Mouse (Mus musculus): ENCODE data around the gene Madd.

Madd gene

GRCm38 (mm10) chr2:91101124-91101740, 82.4 kb downstream of the Madd start:
- DNase-seq (ENCODE audit: extremely low read depth, insufficient read length, low spot score): peak; percentile 42

- DNase-seq (ENCODE audit: extremely low read depth, insufficient read length, low spot score): no peak
Observed at GRCm38 (mm10) chr2:91098156-91098555, 85.5 kb downstream of the Madd start.

GRCm38 (mm10) chr2:91097015-91097414, 86.6 kb downstream of the Madd start:
- no peak for DNase-seq (ENCODE audit: extremely low read depth, insufficient read length, low spot score)

- DNase-seq (ENCODE audit: extremely low read depth, insufficient read length, low spot score): no peak
Observed at GRCm38 (mm10) chr2:91096524-91096923, 87.1 kb downstream of the Madd start.

GRCm38 (mm10) chr2:91090827-91091226, 92.8 kb downstream of the Madd start:
- DNase-seq (ENCODE audit: extremely low read depth, insufficient read length, low spot score): no peak

- no peak for DNase-seq (ENCODE audit: extremely low read depth, insufficient read length, low spot score)
Observed at GRCm38 (mm10) chr2:91090208-91090607, 93.4 kb downstream of the Madd start.

GRCm38 (mm10) chr2:91088987-91089386, 94.7 kb downstream of the Madd start:
- DNase-seq (ENCODE audit: extremely low read depth, insufficient read length, low spot score): no peak

- DNase-seq (ENCODE audit: extremely low read depth, insufficient read length, low spot score): no peak
Observed at GRCm38 (mm10) chr2:91087453-91087852, 96.2 kb downstream of the Madd start.
